Mouse (Mus musculus): ENCODE results near the gene Mcf2. TPM values are rescaled to one million over a fixed set of nuclear protein-coding genes. Genes with fewer than 3 reads are reported as not detected.

Gene Mcf2
- total RNA-seq (2017), result 1.8 TPM in 2 replicates

DNA sequence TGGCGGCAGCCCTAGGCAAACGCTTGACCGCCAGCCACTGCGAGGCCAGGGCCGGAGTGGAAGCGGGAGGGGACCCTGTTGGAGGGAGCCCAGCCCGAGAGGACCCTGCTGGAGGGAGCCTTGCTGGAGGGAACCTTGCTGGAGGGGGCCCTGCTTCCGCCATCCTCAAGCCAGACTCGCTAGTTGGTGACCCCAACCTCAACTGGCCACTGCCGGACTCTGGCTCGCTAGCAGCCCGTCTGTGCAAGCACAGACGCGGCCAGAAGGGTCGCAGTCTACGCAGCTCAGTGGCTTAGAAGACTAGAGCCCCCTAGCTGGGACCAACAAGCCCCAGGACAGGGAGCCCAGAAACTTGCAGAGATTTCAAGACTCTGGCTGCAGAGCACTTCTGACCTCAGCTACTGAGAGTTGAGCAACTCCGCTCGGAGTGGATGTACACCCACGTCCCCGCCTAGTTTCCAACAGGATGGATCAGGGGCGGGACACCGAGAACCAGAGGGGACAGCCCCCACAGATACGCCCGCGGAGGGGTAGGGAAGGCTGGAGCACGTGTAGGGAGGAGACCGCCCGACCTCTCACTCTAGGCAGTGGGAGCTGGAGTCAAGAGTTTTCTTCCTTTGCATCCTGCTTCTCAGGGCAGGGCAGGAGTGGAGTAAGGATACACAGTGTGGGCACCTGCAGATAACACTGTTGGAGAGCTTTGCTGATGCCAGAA is at the start of gene Mcf2:
Gene Mcf2 (minus strand): TSS at position 346 of the 715 bp plus-strand sequence.
- ATAC-seq (replicated peaks in 1 of 2; ENCODE audit: insufficient read depth in 1 of 2, low FRiP score in 2 of 2, low TSS enrichment in 1 of 2, low read depth in 1 of 2, poor library complexity in 2 of 2, severe bottlenecking in 2 of 2), result peak; percentile 32 to 43; a peak in 3 of 4 replicates

DNA sequence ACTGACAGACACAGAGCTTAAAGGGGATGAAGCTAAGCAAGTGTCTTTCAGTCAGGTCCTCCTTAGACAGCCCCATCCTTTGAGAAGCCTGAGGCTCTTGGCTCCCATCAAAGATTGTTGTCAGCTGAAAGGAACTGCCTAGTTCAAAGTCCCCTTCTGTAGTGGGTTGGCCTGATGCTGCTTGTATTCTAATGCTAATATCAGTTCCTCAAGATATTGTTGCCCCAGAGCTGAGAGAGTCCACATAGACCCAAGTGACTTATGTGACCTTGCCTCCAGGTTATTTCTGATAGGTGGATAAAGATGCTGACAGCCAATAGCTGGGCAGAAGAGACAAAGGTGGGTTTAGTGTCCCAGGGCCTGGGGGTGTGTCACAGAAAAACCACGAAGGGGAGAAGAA is 8.8 kb upstream of the Mcf2 start:
- no peak for ATAC-seq (replicated peaks in 1 of 2; ENCODE audit: insufficient read depth in 1 of 2, low FRiP score in 2 of 2, low TSS enrichment in 1 of 2, low read depth in 1 of 2, poor library complexity in 2 of 2, severe bottlenecking in 2 of 2)

DNA sequence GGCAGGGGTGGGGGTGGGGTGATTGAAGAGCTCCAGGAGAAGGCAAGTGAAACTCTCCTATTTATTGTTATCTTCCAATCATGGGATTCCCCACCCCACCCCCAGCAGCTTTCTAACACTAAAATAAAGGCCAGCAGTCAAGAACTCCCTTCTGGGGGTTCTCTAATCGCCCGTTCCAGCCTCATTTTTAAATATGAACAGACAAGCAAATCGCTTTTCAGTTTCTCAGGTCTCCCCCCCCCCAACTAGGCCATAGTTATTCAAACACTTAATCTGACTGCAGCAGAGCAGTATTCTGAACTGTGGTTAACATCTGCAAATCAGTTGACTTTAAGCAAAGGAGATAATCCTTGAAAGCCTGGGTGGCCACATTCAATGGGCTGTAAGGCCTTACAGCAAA is 3.7 kb upstream of the Mcf2 start:
- ATAC-seq (replicated peaks in 1 of 2; ENCODE audit: insufficient read depth in 1 of 2, low FRiP score in 2 of 2, low TSS enrichment in 1 of 2, low read depth in 1 of 2, poor library complexity in 2 of 2, severe bottlenecking in 2 of 2), result no peak

DNA sequence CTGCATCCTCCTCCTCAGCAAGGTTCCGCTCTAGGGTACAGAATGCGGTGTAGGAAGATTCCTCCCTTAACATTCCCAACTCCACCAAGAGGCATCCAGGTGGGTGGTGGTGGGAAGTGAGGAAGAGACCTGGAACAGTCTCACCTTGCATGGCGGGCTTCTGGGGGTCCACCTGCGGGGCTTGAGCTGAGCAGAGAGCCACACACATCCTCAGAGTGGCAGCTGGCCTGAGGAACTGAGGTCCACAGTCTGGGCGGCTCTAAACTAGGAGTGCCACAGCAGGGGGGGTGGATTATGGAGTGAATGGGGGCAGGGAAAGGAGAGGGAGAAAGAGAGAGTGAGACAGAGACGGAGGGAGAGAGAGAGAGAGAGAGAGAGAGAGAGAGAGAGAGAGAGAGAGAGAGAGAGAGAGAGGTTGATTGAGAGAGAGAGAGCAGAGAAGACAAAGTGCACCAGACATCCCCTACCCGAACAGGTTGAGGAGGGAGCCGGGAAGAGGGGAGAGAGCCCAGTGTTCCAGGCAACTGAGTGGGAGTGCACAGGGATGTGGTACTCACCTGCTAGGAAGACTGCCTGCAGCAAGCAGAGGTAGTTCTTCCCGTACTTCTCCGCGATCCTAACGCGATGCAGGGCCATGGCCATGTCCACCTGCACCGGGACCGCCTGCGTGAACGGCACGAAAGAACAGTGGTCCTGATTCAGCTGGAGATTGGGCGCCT is 705 bp downstream of the Mcf2 start:
- no peak for ATAC-seq (replicated peaks in 1 of 2; ENCODE audit: insufficient read depth in 1 of 2, low FRiP score in 2 of 2, low TSS enrichment in 1 of 2, low read depth in 1 of 2, poor library complexity in 2 of 2, severe bottlenecking in 2 of 2)

DNA sequence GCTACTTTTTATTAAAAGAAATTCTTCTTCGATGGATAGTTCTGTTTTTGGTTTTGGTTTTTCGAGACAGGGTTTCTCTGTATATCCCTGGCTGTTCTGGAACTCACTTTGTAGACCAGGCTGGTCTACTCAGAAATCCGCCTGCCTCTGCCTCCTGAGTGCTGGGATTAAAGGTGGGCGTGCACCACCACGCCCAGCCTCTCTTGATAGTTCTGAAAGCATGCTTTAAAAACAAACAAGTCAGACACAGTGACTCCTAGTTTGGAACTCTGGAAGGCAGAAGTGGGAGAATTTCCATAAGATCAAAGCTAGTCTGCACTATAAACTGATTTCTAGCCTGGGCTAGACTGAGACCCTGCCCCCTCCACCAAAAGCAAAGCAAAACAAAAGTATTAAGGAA is 8.8 kb downstream of the Mcf2 start:
- ATAC-seq (replicated peaks in 1 of 2; ENCODE audit: insufficient read depth in 1 of 2, low FRiP score in 2 of 2, low TSS enrichment in 1 of 2, low read depth in 1 of 2, poor library complexity in 2 of 2, severe bottlenecking in 2 of 2), result no peak

DNA sequence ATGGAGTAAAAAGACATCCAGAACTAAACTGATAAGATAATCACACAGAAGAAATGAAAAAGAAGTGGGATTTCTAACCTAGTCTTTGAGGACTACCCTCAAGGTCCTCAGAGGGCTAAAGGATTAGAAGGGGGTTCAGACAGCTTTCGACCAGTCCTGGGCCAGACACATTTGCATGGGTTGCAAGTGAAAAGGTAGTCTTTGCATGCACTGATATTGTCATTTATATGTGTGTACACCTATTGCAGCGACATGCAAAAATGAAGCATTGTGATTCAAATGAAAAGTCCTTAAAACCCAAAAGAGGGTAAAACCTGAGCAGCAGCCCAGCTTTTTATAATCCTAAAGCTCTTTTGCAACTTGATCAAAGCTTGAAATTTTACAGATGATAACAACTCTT is 9.4 kb downstream of the Mcf2 start:
- ATAC-seq (replicated peaks in 1 of 2; ENCODE audit: insufficient read depth in 1 of 2, low FRiP score in 2 of 2, low TSS enrichment in 1 of 2, low read depth in 1 of 2, poor library complexity in 2 of 2, severe bottlenecking in 2 of 2), result no peak

DNA sequence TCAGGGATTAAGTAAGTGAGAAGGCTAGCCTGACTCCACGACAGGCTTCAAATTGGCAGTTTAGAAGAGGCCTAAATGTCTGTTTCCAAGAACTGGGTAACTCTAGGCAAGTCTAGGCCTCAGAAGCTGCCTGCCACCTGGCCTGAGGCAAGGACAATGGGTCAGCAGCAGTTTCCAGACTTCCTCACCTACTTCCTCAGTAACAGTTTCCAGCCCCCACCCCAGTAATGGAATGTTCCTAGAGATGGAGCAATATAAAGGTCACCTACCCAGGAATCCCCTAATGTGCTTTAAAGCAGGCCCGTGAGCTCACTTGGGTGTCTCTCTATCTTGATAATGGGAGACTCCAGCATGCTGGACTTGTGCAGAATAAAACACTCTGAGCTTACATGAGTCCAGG is 10.1 kb downstream of the Mcf2 start:
- no peak for ATAC-seq (replicated peaks in 1 of 2; ENCODE audit: insufficient read depth in 1 of 2, low FRiP score in 2 of 2, low TSS enrichment in 1 of 2, low read depth in 1 of 2, poor library complexity in 2 of 2, severe bottlenecking in 2 of 2)

DNA sequence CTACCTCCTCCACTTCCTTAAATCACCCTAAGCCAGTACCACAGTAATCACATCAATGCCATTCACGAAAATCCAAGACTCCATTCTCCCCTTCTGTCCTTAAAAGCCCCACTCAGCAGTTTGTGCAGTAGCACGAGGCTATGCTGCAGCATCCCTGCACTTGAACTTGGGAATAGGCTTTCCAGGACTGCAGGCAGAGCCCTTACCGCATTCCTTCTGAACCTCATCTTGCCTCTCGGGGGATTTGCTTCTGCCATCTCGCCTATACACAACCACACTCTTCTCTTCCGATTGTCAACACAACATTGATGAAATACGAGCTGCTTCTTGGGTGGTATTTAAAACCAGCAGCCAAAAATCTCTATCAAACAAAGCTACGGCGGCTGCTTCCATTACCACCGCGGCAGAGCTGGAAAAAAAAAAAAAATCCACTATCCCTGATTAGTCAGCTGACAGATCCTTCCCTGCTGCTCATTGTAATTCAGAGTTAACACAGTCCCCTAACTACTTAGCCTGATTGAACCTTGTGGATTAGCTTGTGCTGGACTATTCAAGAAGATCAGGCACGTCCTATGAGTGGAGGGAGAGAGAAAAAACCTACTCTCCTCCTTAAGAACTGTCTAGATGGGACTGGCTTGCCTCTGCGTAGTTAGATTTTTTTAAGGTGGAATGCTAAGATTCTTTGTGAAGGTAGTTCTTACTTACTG is 31.5 kb downstream of the Mcf2 start:
- no peak for ATAC-seq (replicated peaks in 1 of 2; ENCODE audit: insufficient read depth in 1 of 2, low FRiP score in 2 of 2, low TSS enrichment in 1 of 2, low read depth in 1 of 2, poor library complexity in 2 of 2, severe bottlenecking in 2 of 2)

DNA sequence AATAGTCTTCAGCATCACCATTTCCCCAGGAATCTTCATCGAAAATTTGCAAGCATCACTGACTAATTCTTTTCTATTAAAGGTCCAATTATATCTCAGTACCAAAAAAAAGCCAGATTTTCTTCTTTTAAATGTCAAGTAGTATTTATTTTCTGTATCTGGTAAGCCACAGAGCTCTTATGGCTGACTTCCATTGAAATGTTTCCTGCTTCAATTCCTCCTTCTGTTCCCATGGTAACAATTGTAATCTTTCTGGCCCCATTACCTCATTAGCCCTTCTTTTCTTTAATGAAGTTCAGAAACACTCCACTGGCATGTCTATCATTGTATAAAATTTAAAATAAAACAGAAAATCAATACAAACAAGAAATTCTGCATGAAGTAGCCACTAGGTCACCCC is 103.5 kb downstream of the Mcf2 start:
- ATAC-seq (replicated peaks in 1 of 2; ENCODE audit: insufficient read depth in 1 of 2, low FRiP score in 2 of 2, low TSS enrichment in 1 of 2, low read depth in 1 of 2, poor library complexity in 2 of 2, severe bottlenecking in 2 of 2), result no peak

DNA sequence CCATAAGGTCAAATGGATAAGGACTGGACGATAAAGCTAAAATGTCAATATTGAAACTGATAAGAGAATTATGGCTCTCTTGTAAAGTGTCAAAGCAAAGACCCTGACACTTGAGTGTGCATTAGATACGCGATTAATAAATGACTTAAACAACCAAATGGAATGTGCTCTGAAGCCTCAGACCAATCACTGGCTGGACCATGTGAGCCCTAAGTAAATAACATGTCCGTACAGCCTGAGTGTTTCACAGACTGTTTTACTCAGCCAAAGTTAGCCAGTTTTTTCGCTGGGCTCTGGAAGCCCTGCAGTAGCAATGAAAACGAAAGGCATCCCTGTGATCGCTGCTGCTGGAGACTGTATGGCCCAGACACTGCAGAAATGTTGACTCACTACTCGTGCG is 123.7 kb downstream of the Mcf2 start:
- no peak for ATAC-seq (replicated peaks in 1 of 2; ENCODE audit: insufficient read depth in 1 of 2, low FRiP score in 2 of 2, low TSS enrichment in 1 of 2, low read depth in 1 of 2, poor library complexity in 2 of 2, severe bottlenecking in 2 of 2)

DNA sequence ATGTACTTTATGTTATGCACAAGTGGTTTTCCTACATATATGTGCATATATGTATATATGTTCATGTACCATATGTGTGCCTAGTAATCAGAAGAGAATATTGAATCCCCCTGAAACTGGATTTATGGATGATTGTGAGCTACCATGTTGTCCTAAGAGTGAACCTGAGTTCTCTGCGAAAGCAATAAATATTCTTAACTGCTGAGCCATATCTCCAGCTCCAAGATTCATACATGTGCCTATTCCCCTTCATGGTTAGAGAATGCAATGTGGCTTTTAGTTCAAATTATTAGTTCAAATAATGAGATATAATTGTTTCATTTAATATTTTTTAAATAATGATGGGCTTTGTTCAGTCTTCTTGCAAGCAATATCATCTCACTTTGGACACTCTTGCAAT is 124.1 kb downstream of the Mcf2 start:
- no peak for ATAC-seq (replicated peaks in 1 of 2; ENCODE audit: insufficient read depth in 1 of 2, low FRiP score in 2 of 2, low TSS enrichment in 1 of 2, low read depth in 1 of 2, poor library complexity in 2 of 2, severe bottlenecking in 2 of 2)

DNA sequence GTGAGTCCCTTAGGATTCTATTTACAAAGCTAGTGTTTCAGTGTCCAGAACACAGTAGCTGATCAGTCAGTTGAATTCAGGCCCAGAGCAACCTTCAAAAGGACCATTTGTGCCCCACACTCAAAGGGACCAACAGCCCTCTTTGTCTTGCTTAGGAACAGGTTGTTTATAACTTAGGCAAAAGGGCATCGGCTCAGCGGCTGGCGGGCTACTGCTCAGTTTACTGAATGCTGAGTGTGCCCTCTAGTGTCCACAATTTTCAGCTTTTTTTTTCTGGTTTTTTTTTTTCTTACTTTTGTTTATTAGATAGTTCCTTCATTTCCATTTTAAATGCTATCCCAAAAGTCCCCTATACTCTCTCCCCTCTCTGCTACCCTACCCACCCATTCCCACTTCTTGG is 152.2 kb downstream of the Mcf2 start:
- ATAC-seq (replicated peaks in 1 of 2; ENCODE audit: insufficient read depth in 1 of 2, low FRiP score in 2 of 2, low TSS enrichment in 1 of 2, low read depth in 1 of 2, poor library complexity in 2 of 2, severe bottlenecking in 2 of 2), result no peak; a peak in 1 of 4 replicates

DNA sequence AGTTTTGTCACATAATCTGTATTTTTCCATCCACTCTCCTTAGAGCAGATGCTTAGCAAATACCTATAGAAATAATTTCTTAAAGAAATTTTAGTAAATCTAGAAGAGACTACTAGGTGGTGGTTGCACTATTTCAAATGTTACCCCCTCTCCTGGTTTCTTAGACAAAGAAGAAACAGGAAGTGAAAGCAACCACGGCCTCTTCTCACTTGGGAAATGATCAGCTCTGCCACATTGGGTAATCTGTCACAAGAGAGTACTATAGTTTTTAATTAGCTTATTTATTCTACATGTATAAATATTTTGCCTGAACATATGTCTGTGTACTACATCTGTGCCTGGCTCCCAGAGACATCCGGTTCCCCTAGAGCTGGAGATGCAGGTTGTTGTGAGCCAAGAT is 157.3 kb downstream of the Mcf2 start:
- no peak for ATAC-seq (replicated peaks in 1 of 2; ENCODE audit: insufficient read depth in 1 of 2, low FRiP score in 2 of 2, low TSS enrichment in 1 of 2, low read depth in 1 of 2, poor library complexity in 2 of 2, severe bottlenecking in 2 of 2)

DNA sequence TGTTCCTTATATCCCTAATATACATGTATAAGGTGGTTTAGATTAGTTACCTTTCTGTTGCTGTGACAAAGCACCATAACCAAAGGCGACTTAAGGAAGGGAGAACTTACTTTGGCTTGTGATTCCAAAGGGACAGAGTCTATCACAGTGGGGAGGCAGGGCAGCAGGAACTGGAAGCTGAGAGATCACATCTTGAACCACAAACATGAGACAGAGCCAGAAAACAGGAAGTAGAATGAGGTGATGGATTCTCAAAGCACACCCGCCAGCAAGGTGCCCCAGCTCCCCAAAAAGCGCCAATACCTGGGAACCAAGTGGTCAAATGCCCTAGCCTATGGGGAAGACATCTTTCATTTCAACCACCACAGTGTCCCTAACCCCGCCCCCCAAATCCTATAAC is 157.9 kb downstream of the Mcf2 start:
- no peak for ATAC-seq (replicated peaks in 1 of 2; ENCODE audit: insufficient read depth in 1 of 2, low FRiP score in 2 of 2, low TSS enrichment in 1 of 2, low read depth in 1 of 2, poor library complexity in 2 of 2, severe bottlenecking in 2 of 2)

DNA sequence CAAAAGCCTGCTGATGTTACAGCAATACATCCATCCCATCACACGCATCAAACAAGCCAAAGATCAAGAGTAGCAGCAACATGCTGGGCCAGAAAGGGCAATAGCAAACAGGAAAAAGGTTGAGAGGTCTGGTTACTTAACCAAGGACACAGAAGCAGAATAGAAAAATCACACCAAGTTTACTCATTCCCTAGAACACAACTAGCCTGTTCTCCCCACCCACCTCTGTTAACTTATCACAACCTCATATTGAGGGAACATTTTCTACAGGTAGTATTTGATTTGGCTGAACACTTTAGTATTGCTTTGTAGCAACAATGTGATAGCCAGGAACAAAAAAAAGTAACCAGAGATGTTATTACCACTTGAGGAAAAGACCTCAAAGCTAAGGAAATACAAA is 164.3 kb downstream of the Mcf2 start:
- no peak for ATAC-seq (replicated peaks in 1 of 2; ENCODE audit: insufficient read depth in 1 of 2, low FRiP score in 2 of 2, low TSS enrichment in 1 of 2, low read depth in 1 of 2, poor library complexity in 2 of 2, severe bottlenecking in 2 of 2)

DNA sequence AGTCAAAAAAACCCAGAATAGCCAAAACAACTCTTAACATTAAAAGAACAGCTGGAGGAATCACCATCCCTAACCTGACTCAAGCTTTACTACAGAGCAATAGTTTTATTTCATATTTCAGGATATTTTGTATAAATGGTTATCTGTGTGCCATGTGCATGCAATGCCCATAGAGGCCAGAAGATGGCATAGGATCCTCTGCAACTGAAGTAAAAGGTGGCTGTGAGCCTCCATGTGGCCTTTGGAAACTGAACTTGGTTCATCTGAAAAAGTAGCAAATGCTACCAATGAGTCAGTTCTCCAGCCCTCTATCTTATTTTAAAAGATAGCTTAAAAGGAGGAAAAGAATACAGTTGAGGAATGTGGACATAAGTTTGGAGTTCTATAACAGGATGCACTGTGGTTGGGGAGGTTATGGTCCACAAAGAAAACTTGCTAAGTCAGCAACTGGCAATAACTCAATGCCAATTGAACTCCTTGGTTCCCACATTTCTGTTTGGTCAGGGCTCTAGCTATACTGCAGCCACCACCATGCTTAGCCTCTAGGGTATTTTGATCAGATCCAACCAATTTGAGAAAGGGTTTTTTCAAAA is 165.7 kb downstream of the Mcf2 start:
- peak; percentile 49 to 68; a peak in 1 of 4 replicates for ATAC-seq (replicated peaks in 1 of 2; ENCODE audit: insufficient read depth in 1 of 2, low FRiP score in 2 of 2, low TSS enrichment in 1 of 2, low read depth in 1 of 2, poor library complexity in 2 of 2, severe bottlenecking in 2 of 2)

All from hematopoietic stem cell, adult 5-6 weeks (primary cell).